Mouse (Mus musculus) kidney, embryonic 16.5 days (tissue): ENCODE measurements around the gene Sdhaf2. TPM values are rescaled to one million over a fixed set of nuclear protein-coding genes. Genes with fewer than 3 reads are reported as not detected.

Experiments
- ATAC-seq: fragments of 200-750 bp; cut with Nextera tagmentation; 2 replicates; pipeline ENCODE4 v1.8.0; 2017; ENCODE audit warnings: moderate TSS enrichment; ENCODE audit not compliant: low FRiP score, low TSS enrichment
- H3K27ac ChIP-seq: fragments of 300-500 bp; sonication (generic); 2 replicates; pipeline ENCODE4 v1.5.1; 2014; ENCODE audit warnings: low read length
- H3K27me3 ChIP-seq: fragments of 300-500 bp; sonication (generic); 2 replicates; pipeline ENCODE4 v1.6.1; 2014; ENCODE audit warnings: low read length, control low read depth, mixed read lengths; ENCODE audit not compliant: insufficient read depth
- H3K36me3 ChIP-seq: fragments of 300-500 bp; sonication (generic); 2 replicates; pipeline ENCODE4 v1.6.1; 2014; ENCODE audit warnings: low read length, control low read depth, mixed read lengths; ENCODE audit not compliant: insufficient read depth
- H3K4me1 ChIP-seq: fragments of 300-500 bp; sonication (generic); 2 replicates; pipeline ENCODE4 v1.6.1; 2014; ENCODE audit warnings: low read length, control low read depth, mixed read lengths; ENCODE audit not compliant: insufficient read depth
- H3K4me2 ChIP-seq: fragments of 300-500 bp; sonication (generic); replicated peaks from 2 replicates; pipeline ENCODE4 v1.6.1; 2014; ENCODE audit warnings: low read depth, low read length
- H3K4me3 ChIP-seq: fragments of 300-500 bp; sonication (generic); 2 replicates; pipeline ENCODE4 v1.5.1; 2014; ENCODE audit warnings: mild to moderate bottlenecking, low read length
- H3K9ac ChIP-seq: fragments of 300-500 bp; sonication (generic); replicated peaks from 2 replicates; pipeline ENCODE4 v1.6.1; 2014; ENCODE audit warnings: low read length
- H3K9me3 ChIP-seq: fragments of 300-500 bp; sonication (generic); 2 replicates; pipeline ENCODE4 v1.6.1; 2016; ENCODE audit warnings: low read length, control low read depth
- WGBS: fragments of 180-500 bp; shearing (Covaris S2); extraction: QIAGEN DNeasy Blood & Tissue Kit; methylation state at CpG from one replicate; pipeline ENCODE4 v1.1.7; 2014; 5-methylcytosine and 5-hydroxymethylcytosine counted together
- polyA plus RNA-seq: library from polyadenylated mRNA; unstranded; fragments of >200 nt; fragmentation: Nextera tagmentation; extraction: Ambion mirVana; gene quantifications from 2 replicates; pipeline ENCODE4 v1.2.1, GENCODE M21; 2015

The Sdhaf2 gene
- polyA plus RNA-seq, 1 experiment from 2014 or later, result 66.0 TPM

DNA sequence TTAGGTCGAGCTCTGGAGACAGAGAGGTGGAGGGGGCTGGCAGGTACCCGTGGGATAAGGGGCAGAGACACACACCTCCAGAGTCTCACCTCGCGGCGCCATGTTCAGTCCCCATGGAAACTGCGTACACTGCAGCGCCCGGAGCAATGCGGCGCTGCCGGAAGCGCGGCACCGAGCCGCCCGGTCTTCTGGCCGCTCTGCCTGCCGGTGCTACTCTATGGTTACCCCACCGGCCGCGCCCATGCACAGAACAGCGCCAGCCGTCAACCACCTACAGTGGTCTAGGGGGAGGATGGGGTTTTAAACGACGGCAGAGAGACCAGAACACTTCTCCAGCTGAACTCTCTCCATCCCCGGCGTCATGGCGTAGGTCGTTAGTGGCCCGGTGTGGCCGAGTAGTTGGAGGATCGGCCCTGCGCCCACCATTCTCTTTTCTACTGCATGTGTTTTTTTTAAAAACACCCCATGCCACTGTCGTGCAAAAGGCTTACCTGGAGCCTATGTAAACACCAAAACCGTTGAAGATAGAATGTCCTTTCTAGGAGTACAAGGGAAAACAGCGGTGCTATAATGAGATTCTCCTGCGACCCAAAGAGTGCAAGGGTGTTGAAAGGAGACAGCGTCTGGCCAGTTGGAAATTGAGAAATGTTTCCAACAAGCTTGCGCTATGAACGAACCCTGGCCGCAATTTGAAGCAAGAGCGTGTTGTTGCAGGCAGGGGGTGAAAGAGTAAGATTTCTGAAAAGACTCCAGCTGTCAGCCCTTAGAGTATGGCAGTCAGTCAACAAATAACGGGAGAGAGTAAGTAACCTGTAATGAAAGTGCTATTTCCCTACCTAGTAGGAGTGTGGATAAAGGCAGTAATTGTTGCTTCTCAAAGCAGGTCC, 29.9 kb upstream of the Sdhaf2 start, which contains the start of gene Tmem216:
Tmem216 (minus strand) TSS at position 615 of the 887 bp plus-strand sequence.
- Histone ChIP-seq H3K4me1 (peaks cover 13% of the 10 kb centered on the region), H3K4me3 (peak within 1 kb of the TSS; percentile 61), H3K27me3 (no peaks in the 10 kb centered on the region), H3K9ac (peak within 1 kb of the TSS; percentile 77), H3K27ac (peak within 1 kb of the TSS; percentile 65), H3K9me3 (no peaks in the 10 kb centered on the region), H3K36me3 (peaks cover 6% of the 10 kb centered on the region), H3K4me2 (peak within 1 kb of the TSS; percentile 83)
- WGBS, result under 1% methylated on average over 43 of the region's 43 CpGs
- ATAC-seq, result peak; percentile 99

DNA sequence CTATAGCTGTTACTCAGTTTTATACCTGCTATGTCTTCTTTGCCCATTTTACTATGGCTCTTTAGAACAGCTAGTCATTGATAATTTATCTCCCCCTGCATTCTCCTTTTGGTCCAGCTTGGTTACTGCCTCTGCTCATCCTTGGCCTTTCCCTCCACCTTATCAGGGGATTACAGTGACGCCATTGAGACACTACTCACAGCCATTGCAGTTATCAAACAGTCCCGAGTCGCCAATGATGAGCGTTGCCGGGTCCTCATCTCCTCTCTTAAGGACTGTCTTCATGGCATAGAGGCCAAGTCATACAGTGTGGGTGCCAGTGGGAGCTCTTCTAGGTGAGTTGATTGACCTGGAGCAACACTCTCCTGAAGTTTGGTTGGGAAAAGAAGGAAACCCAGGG, 13.5 kb upstream of the Sdhaf2 start:
- WGBS, result 96% methylated on average over 5 of the region's 5 CpGs
- Histone ChIP-seq H3K27me3 (no peaks in the 10 kb centered on the region), H3K36me3 (peaks cover 74% of the 10 kb centered on the region), H3K4me3 (no peak overlapping the region), H3K4me1 (no peaks in the 10 kb centered on the region), H3K9ac (no peak overlapping the region), H3K9me3 (no peaks in the 10 kb centered on the region), H3K4me2 (no peak overlapping the region), H3K27ac (no peak overlapping the region)
- ATAC-seq, result no peak

DNA sequence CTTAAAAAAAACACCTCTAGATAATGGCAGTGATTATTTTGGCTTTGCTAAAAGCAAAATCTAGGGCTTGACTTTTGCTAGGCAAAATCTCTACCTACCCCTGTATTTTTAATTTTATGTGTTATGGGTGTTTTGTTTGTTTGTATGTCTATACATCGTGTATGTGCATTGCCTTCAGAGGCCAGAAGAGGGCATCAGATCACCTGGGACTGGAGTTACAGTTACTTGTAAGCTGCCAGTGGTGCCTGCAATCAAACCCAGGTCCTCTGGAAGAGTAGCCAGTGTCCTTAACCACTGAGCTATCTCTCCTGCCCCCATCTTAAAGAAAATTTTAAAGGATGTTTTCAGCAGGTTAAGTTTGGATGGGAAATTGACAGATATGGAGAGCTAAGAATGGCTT, 4.1 kb upstream of the Sdhaf2 start:
- Histone ChIP-seq H3K4me3 (no peak overlapping the region), H3K4me1 (peaks cover 16% of the 10 kb centered on the region), H3K36me3 (peaks cover 48% of the 10 kb centered on the region), H3K4me2 (no peak overlapping the region), H3K9ac (no peak overlapping the region), H3K27me3 (no peaks in the 10 kb centered on the region), H3K9me3 (no peaks in the 10 kb centered on the region), H3K27ac (no peak overlapping the region)
- WGBS, result 97% methylated on average over 1 of the region's 1 CpGs
- no peak for ATAC-seq

DNA sequence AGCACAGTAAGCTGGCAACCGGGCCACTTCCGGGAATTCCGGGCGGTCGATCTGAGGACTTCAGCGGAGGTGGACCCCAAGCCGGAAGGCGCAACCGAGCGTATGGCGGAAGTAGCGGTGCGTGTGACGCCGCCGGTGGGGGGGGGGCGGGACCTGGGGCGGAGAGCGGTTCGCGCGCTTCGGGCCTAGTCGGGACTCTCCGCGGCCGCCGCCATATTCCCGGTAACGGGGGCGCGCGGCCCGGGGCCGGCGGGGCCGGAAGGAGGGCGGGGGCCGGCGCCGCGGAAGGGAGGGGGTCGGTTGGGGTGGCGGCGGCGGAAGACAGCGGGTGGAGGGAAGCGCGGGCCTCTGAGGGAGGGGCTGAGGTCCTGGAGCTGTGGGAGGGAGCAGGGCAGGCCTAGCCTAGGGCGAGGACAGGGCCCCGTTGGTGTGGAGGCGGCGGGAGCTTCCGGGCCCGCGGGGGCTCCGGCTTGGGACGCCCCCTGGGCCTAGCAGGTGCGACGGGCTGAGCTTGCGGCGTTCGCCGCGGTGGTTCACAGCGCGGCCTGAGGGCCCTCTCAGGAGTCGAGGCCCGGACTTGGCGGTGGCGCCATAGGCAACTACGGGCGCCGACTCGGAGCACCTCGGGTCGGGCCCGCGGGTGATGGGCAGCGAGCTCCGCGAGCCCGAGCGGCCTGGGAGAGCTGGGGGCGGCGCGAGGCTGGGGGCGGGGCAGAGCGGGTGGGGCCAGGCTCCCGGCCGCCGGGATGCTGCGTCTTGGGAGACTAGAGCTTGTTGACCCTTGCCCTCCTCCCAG, 638 bp downstream of the Sdhaf2 start, which contains the start of gene Cpsf7:
Cpsf7 (plus strand) TSS at position 161 of the 796 bp plus-strand sequence.
- H3K4me1 ChIP-seq, result peaks cover 28% of the 10 kb centered on the region
- under 1% methylated on average over 54 of the region's 93 CpGs for WGBS
- no peaks in the 10 kb centered on the region for H3K9me3 ChIP-seq
- peak within 1 kb of the TSS; percentile 99 for H3K27ac ChIP-seq
- peak within 1 kb of the TSS; percentile 96 for H3K4me3 ChIP-seq
- peaks cover 15% of the 10 kb centered on the region; the same call in 1 of the 2 replicates for H3K36me3 ChIP-seq
- peak; percentile 97 for ATAC-seq
- H3K27me3 ChIP-seq, result no peaks in the 10 kb centered on the region
- H3K4me2 ChIP-seq, result peak within 1 kb of the TSS; percentile 71
- H3K9ac ChIP-seq, result peak within 1 kb of the TSS; percentile 100

DNA sequence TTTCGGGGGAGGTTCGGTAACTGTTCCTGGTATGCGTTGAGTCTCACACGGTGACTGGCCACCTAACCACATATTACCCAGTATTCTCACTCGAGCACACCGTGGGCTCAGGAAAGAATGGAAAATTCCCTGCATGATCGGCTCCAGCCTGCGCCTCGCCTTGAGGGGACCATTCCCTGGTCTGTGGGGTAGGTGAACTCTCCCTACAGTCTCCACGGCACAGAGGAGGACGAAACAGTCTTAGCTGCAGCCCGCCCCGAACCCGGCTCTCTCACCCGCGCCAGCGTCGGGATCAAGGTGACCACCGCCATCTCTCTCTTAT, 1.2 kb downstream of the Sdhaf2 start:
- peak overlapping the region; percentile 99 for H3K27ac ChIP-seq
- H3K9ac ChIP-seq, result peak overlapping the region; percentile 100
- peaks cover 15% of the 10 kb centered on the region; the same call in 1 of the 2 replicates for H3K36me3 ChIP-seq
- no peak; the same call in 1 of the 2 replicates for ATAC-seq
- no peaks in the 10 kb centered on the region for H3K27me3 ChIP-seq
- WGBS, result under 1% methylated on average over 19 of the region's 19 CpGs
- H3K9me3 ChIP-seq, result no peaks in the 10 kb centered on the region
- H3K4me2 ChIP-seq, result peak overlapping the region; percentile 71
- H3K4me3 ChIP-seq, result peak overlapping the region; percentile 96
- peaks cover 28% of the 10 kb centered on the region for H3K4me1 ChIP-seq

DNA sequence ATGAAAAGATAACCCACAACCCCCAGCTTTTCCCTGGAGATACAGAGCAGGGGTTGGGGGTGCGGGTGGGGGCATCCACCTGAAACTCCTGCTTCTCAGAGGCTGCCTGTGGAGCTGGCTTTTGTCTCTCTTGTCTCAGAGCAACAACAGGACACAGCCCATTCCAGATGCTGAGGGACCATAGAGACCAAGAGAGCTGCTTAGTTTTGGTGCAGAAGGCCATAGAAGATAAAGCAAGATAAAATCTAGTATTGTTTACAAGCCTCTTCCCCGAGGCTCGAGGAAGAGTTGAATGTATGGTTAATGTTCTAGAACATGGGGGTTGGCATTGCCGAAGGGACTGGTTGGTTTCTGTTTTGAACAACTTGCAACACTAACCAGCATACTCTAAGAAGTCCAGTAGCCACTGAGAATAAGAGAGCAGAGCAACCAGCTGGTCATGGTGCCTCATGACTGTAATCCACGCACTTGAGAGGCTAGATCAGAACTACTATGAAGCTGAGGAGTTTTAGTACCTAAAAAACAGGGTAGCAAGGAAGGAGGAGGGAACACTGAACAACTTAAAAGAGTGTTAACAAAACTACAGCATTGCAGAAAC, 2.4 kb downstream of the Sdhaf2 start:
- no peak overlapping the region for H3K4me3 ChIP-seq
- peaks cover 28% of the 10 kb centered on the region for H3K4me1 ChIP-seq
- H3K27me3 ChIP-seq, result no peaks in the 10 kb centered on the region
- no peak overlapping the region for H3K27ac ChIP-seq
- H3K9ac ChIP-seq, result peak overlapping the region; percentile 20
- H3K9me3 ChIP-seq, result no peaks in the 10 kb centered on the region
- WGBS, result 73% methylated on average over 5 of the region's 5 CpGs
- H3K4me2 ChIP-seq, result peak overlapping the region; percentile 27; the same call in 1 of the 2 replicates
- ATAC-seq, result no peak
- H3K36me3 ChIP-seq, result peaks cover 12% of the 10 kb centered on the region; the same call in 1 of the 2 replicates

DNA sequence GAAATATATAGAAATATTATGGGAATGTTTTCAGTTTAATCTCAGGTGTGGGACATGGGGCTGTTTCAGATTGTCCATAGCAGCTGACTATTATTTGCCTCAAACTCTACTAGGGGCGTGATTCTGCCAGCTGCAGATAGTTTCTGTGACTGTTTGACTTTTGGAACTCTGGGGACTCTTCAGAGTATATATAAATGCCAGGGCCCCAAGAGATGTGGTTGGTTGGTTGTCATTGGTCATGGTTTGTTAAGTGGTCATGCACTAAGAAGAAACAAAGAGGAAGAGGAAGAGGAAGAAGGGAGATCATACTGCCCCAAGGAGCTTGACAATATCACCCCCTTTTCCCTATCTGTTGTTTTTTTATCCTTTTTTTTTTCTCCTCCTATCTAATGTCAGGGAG, 4.0 kb downstream of the Sdhaf2 start:
- Histone ChIP-seq H3K4me1 (peaks cover 21% of the 10 kb centered on the region), H3K9me3 (no peaks in the 10 kb centered on the region), H3K27me3 (no peaks in the 10 kb centered on the region), H3K4me2 (no peak overlapping the region), H3K36me3 (peaks cover 7% of the 10 kb centered on the region), H3K9ac (no peak overlapping the region), H3K4me3 (no peak overlapping the region), H3K27ac (no peak overlapping the region)
- ATAC-seq, result no peak
- WGBS, result 80% methylated on average over 1 of the region's 1 CpGs

DNA sequence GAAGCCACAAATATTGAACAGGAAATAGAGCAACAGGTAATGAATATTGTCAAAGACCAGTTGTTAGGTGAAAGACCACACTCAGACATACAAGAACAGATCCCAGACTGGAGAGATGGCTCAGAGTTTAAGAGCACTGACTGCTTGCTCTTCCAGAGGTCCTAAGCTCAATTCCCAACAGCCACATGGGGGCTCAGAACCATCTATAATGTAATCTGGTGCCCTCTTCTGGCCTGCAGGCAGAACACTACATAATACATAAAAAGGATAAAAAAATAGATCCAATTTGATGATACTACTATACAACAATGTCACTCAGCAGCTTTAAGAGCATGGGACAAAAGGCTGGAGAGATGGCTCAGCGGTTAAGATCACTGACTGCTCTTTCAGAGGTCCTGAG, 5.6 kb downstream of the Sdhaf2 start:
- Histone ChIP-seq H3K27me3 (no peaks in the 10 kb centered on the region), H3K4me2 (no peak overlapping the region), H3K9ac (no peak overlapping the region), H3K27ac (no peak overlapping the region), H3K36me3 (peaks cover 21% of the 10 kb centered on the region), H3K4me3 (no peak overlapping the region), H3K4me1 (peaks cover 11% of the 10 kb centered on the region), H3K9me3 (no peaks in the 10 kb centered on the region)
- no peak for ATAC-seq
- 54% methylated on average over 1 of the region's 1 CpGs for WGBS

DNA sequence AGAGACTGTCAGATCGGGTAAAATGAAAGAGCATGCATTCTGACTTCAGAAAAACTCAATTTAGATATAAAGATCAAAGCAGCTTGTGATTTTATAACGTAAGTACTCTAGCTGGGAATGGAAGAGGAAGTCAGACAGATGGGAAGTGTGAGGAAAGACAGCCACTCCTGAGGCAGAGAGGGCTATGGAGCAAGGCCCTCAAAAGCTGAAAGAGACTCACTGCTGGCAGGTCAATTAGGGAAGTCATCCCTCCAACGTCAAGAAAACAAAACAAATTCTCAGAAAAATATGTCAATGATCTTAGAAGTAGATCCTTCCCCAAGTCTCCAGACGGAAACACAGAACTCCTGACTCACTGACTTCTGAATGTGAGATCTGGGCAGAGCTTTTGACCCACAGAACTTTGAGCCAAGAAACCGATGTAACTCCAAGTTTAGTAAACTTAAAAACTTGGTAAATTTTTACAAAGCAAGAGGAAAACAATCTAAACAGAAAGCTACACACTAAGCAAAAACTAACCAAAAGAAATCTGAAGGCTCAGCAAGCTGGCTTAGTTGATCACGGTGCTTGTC, 15.1 kb downstream of the Sdhaf2 start:
- Histone ChIP-seq H3K9ac (no peak overlapping the region), H3K4me2 (no peak overlapping the region), H3K9me3 (no peaks in the 10 kb centered on the region), H3K36me3 (peaks cover 31% of the 10 kb centered on the region), H3K27me3 (no peaks in the 10 kb centered on the region), H3K4me3 (no peak overlapping the region), H3K4me1 (no peaks in the 10 kb centered on the region), H3K27ac (no peak overlapping the region)
- ATAC-seq, result no peak
- WGBS, result 71% methylated on average over 6 of the region's 6 CpGs
